Mouse (Mus musculus) spleen, adult 12 weeks (tissue): ENCODE measurements around the gene Taar8c.
"Not testable (repeated sequence)": the region's sequence is repeated elsewhere in the genome, so short reads cannot be mapped to it uniquely, and the experiment has no call there.

ENCODE experiments used
- DNase-seq: peaks from one replicate; pipeline ENCODE4 v3.0.0; 2022; ENCODE audit warnings: low spot score

Gene Taar8c

DNA sequence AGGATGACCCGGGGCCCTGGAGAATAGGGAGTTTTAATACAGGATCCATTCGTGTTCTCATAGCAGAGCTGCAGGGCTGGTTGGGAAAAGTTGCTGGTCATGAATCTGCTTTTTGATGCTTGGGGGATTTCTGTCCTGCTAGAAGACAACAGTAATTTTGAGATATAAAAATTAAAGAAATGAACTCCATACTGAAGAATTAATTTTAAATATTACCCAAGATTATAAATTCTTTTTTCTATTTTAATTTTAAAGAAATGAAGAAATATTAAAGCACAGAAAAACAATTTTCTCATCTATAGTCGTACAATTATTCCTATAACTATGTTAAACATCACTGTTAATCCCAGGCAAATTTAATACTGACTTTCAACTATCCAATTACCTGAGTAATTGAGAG is at the start of gene Taar8c:
TSS of gene Taar8c (minus strand) at position 101 of the 400 bp plus-strand sequence.
- DNase-seq: not testable (repeated sequence)

DNA sequence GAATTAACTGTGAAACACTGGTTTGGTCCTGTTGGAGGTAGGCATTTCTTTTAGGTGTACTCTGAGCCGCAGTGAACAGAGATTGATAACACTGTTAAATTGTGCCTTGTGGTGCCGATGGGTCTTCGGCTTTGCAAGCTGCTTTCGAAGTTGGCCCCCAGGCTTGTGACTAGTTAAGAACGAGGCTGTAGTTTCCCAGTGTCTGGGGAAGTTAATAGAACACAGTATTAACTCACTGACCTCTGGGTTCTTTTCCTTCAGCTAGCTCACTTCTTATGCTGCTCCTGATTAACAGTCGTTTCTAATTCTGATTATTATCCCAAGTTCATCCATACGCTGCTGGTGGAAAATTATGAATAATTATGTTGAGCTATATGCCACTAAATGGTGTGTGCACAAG is 48.4 kb upstream of the Taar8c start:
- DNase-seq: no peak

DNA sequence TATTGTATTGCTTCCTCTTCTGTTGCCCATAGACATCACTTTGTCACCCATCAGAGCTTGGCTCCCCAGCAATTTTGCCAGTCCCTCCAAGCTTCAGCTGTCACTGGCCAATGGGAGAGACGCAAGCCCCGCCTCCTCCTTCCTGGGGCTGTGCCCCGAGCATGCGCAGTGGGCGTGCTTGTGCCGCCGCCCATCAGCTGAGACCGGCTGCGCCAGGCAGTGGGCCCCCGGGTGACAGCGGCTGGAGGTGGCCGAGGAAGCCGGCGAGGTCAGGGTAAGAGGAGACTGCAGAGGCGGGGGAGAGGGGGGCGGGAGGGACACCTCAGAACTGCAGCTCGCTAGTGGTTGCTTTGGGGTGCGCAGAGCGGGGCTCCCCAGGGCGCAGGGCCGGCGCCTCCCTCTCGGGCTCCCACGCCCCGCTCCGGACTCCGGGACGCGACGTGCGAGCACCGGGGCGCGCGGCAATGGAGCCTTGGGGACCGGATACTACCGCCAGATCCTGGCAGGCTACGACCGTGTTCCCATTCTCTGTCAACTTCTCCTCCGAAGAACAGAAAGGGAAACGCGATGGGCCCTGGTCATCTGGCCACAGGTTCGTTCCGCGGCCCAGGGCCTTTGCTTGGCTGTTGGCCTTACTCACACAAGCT is 47.5 kb upstream of the Taar8c start, which contains the start of gene Stx7:
TSS of gene Stx7 (plus strand) at position 168 of the 647 bp plus-strand sequence.
- peak; percentile 87 for DNase-seq

DNA sequence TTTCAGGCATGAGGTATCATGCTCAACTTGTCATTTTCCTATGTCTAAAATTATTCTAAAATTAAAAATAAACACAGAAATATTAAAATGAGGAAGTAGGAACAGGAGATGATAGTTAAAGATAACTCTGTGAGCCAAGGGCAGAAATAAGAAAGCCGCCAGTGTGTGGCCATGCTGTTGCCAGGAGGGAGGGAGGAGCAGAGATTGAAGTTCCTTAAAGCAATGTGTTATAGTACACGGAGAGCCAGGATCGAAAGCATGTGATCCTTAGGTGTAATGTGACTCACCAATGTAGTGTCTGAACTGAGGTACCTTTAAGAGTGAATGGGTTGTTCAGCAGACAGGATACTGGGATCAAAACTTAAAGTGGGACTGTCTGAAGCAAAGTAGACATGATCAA is 41.0 kb upstream of the Taar8c start:
- DNase-seq: no peak

DNA sequence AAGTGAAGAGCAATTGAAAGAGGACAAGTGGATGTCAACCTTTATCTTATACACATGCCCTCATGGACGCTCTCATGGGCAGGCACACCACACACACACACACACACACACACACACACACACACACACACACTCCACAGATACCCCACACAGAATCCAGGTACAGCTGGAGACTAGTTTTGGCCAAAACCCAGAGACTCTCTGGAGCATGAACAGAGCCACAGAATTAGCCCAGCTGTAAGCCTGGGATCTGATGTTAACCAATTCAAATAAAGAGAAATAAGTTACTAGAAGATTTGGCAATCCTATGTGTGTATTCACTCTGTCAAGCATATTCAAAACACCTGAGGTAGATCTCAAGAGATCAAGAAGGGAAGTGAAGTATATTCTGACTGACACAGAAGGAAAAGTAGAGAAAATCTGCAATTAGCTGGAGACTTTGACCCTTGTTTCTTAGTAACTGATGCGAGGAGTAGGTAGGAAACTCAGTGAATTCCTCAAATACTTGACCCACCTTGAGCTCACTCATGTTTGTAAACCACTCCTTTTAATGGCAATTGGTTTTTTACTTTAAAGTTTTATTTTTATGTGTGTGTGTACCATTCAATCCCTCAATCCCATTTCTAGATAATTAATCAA is 37.0 kb upstream of the Taar8c start:
- no peak for DNase-seq

DNA sequence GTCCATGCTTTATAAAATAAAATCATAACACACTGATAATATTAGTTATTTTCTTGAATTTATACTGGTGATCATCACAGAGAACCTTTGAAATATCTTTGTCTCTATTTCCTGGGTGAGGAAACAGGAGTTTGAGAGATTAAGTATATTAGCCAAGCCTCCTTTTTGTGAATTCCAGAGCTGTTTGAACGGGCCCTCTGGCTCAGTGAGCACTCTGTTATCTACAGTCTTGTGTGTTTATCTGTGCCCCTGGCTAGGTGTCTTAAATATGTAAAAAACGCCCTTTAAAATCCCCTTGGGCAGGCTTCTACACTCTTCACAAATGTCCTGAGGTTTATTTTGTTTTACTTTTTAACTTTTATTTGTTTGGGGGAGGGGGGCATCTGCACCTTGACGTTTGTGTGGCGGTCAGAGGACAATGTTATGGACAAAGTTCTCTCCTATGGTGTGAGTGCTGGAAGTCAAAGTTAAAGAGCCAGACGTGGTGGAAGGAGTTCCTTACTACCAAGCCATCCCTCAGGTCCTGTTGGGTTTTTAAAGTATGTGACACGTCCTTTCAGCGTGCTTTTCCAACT is 32.4 kb upstream of the Taar8c start:
- DNase-seq: no peak

DNA sequence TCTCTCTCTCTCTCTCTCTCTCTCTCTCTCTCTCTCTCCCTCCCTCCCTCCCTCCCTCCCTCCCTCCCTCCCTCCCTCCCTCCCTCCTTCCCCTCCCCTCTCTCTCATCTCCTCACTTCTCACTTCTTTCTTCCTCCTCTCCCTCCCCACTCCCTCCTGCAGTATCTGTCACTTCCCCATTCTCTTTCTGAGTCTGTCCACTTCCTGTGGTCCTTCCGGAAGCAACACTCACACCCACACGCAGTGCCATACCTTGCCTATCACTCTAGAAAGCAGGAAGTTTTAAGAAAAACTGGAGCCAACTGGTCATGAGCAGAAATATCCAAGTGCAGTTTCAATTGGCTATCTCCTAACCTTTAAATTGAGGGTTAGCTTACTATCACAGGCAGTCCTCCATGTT is 31.4 kb upstream of the Taar8c start:
- no peak for DNase-seq

DNA sequence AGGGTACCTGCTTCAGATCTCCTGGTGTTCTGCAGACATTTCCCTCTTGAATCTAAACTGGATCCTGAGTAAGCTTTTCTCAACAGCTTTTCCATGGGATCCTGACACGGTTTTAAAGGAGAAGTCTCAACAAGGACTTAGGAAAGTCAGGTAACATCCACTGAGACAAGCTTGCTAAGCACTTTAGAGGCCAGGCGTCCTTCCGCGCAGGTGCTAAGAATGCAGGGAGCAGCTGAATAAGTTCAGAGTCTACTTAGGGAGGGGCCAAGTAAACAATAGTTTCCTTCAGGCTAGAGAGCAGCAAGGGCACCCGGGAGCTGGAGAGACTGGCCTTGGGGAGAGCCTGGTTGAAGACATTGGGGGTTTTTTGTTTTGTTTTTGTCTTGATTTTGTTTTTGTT is 30.6 kb upstream of the Taar8c start:
- no peak for DNase-seq

DNA sequence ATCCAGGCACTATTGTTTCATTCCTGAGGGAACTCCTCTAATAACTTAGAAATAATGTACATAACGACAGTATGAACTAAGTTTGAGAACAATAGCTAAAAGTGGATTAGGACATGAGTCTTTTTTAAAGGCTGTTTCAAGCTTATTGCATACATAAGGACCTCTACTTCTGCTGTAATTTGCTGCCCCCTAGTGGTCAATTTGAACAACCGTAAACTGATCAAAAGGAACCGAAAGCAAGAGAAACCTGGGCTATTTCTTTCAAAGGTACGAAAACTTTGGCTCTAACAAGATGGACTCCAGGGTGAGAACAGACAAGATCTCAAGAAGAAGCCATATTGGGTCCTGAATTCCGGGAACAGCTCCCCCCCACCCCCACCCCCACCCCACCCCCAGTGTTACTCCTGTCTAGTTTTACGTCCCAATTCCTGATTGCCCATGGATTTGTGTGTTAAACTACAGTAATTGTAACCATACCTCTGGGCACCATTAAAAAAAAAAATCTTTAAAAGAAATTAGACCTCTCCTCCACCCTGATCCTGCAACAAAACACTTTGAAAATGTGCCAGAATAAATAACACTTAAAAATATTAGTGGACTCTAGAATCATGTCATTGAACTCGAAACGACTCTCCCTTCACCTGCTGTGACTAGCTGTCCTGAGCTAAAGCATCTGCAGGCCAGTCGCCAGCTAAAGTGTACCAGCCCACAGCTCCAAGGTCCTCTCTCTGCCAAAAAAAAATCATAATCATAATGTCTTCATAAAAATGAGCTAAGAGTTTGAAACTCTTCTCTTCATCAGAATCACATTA is 29.9 kb upstream of the Taar8c start:
- no peak for DNase-seq

DNA sequence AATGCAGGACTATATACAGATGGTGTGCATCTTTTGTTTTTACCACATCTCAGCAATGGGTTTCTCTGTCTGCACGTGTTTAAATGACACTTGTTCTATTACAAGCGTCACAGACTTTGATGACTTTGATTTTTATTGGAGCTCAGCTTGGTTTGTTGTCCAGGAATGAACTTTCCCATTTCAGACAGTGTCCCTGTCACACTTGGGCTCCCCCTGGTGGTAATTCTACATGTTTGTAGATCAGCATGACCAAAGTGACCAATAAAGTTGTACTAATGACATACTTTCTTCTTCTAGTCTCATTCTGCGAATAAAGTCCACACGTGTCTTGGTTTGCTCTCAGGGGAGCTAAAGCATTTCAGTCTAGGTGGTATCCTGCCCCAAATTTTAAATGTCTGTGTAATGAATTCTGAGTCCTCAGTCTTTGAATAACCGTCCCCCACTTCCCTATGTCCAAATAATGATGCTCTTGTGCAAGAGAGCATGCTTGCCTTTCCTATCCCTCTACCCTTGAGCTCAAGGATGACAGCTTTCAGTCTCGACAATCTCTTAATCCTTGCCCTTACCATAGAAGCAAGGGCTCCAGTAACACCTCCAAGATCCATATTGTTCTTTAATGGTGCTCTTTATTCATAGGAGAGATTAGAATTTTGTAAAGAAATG is 9.5 kb upstream of the Taar8c start:
- DNase-seq: no peak

DNA sequence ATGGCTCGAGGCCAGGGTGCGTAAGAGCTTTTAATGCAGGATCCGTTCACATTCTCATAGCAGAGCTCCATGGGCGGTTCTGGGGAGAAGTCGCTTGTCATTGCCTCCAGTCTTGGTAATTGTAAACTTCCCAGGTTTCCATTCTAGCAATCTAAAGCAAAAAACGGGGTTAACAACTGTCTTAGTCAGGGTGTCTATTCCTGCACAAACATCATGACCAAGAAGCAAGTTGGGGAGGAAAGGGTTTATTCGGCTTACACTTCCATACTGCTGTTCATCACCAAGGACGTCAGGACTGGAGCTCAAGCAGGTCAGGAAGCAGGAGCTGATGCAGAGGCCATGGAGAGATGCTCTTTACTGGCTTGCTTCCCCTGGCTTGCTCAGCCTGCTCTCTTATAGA is 7.7 kb upstream of the Taar8c start, which contains the start of gene Taar9:
TSS of gene Taar9 (minus strand) at position 101 of the 400 bp plus-strand sequence.
- DNase-seq: not testable (repeated sequence)

DNA sequence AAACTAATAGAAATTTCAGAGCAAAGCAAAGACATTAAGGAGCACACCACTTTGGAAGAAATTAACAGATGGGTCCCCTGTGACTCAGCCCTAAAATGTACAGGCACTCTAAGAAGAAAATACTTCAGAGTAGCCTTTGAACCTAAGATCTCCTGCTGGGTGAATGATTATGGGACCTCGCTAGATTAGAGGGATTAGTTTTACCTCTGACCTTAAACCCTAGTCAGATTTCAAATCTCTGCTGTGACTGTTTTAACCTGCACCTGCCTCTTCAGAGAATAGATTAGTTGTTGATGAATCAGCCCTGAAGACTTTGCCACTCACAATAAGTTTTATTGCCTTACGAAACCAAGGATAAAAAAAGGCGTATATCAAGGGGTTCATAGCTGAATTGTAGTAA is 6.5 kb upstream of the Taar8c start:
- no peak for DNase-seq

DNA sequence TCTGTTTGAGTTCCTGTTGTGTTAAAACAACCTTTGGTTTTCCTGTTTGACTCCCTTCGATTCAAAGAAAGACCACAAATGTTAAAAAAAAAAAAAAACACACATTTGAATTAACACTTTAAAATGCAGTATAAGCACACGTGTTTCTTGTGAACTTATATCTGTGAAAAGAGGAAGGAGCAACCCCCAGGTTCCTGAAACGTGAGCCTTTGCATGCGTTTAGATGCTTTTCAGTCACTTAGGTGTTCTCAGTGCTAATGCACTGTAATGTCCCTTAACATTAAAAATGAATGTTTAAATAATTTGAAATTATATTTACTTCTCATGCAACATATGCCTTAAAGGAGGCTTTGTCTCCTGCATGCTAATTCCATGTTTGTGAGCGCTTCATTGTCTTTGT is 6.0 kb upstream of the Taar8c start:
- no peak for DNase-seq

DNA sequence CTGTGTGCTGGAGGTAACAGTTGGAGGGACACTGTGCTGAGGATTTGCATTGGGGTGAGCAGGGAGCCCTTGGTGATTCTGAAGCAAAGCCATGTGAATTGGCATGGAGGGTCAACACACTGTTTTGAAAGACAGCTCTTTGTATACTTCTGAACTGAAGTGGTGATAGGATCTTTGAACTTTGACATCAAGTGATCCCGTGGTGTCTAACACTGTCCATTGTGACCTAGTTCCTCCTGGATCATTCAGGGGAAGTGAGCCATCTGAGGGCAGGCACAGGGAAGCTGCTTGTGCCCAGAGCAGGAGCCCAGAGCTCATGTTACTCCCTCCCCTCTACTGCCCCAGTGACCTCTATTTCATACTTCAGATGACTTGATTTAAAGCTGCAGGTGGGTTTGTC is 1.6 kb upstream of the Taar8c start:
- not testable (repeated sequence) for DNase-seq

DNA sequence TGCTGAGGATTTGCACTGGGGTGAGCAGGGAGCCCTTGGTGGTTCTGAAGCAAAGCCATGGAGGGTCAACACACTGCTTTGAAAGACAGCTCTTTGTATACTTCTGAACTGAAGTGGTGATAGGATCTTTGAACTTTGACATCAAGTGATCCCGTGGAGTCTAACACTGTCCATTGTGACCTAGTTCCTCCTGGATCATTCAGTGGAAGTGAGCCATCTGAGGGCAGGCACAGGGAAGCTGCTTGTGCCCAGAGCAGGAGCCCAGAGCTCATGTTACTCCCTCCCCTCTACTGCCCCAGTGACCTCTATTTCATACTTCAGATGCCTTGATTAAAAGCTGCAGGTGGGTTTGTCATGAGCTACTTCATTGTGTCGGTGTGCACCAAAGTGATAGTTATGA is 4.7 kb downstream of the Taar8c start:
- not testable (repeated sequence) for DNase-seq

DNA sequence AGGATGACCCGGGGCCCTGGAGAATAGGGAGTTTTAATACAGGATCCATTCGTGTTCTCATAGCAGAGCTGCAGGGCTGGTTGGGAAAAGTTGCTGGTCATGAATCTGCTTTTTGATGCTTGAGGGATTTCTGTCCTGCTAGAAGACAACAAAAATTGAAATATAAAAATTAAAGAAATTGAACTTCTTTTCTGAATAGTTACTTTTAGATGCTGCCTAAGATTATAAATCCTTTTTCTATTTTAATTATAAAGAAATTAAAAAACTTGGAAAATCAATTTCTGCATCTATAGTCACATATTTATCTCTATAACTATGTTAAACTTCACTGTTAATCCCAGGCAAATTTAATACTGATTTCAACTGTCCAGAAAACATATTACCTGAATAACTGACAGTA is 9.5 kb downstream of the Taar8c start, which contains the start of gene Taar8b:
TSS of gene Taar8b (minus strand) at position 101 of the 400 bp plus-strand sequence.
- DNase-seq: no peak

DNA sequence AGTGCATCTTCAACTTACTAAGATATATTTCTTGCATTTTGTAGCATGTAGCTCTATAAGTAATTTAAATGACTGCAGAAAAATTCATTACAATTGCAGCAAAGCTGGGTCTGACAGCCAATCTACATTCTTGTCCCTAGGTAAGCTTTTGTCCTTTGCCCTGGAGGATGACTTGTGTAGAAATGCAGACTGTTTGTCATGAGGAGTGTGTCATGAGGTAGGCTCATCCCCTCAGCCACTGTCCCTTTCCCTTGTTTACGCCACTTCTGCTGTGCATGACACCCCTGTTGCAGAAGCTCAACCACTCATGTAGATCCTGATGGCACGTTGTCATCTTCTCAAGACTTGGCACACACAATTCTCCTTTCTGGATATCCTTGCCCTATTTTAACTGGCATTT is 14.5 kb downstream of the Taar8c start:
- no peak for DNase-seq

DNA sequence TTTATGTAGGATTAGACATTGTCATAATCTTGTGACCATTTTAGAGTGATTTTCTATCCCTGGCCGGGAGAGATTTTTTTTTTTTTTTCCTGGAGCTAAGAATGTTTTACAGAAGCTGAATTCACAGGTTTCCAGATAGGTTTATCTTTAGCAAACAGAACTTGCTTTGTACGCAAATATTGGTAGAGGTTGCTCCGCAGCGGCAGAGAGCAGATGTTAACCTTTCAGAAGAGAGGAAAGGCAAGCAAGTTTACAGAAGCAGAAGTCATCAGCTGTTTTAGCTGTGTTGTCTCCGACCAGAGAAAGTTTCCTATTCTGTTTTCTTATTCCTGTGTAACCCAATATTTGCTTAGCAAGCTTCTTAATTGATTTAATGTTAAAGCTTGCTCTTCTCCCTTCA is 15.2 kb downstream of the Taar8c start:
- DNase-seq: no peak

DNA sequence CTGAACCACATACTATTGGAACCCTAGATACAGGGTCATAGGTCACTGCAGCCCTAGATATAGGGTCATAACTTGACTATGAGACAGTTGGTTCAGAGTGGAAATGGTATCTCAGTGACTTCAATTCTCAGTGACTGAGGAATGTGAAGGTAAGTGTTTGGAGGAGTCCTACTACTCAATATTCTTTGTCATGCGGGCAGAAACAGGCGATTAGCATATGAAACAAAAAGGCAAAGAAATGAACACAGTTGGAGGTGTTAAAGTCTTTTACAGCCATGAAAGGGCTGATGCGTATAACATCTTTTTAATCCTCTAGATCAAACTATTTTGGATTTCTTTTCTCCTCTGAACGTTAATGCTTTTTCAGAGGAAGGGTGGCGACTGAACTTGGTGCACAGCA is 15.8 kb downstream of the Taar8c start:
- no peak for DNase-seq

DNA sequence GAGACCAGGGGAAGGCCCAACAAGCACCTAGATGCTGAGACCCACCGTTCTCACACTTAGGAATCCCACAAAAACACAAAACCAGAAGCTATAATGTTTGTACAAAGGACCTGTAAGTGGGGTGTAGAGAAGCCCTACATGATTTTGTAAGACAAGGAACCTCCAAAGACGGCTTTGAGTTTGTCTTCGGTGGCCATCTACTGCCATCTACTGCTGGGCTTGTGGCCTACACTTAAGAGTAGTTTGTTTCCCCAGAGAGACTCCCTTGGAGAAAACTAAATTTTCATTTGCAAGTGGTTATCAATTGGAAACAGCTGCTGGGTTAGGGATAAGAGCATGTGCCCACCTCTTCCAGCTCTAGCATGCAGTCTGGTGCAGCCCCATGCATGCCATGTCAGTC is 21.5 kb downstream of the Taar8c start:
- DNase-seq: no peak

DNA sequence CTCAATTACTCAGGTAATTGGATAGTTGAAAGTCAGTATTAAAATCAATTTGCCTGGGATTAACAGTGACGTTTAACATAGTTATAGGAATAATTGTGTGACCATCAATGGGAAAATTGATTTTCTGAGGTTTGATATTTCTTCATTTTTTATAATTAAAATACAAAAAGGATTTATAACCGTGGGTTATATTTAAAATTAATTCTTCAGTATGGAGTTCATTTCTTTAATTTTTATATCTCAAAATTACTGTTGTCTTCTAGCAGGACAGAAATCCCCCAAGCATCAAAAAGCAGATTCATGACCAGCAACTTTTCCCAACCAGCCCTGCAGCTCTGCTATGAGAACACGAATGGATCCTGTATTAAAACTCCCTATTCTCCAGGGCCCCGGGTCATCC is 25.5 kb downstream of the Taar8c start, which contains the start of gene Taar8a:
TSS of gene Taar8a (plus strand) at position 301 of the 400 bp plus-strand sequence.
- DNase-seq: not testable (repeated sequence)

DNA sequence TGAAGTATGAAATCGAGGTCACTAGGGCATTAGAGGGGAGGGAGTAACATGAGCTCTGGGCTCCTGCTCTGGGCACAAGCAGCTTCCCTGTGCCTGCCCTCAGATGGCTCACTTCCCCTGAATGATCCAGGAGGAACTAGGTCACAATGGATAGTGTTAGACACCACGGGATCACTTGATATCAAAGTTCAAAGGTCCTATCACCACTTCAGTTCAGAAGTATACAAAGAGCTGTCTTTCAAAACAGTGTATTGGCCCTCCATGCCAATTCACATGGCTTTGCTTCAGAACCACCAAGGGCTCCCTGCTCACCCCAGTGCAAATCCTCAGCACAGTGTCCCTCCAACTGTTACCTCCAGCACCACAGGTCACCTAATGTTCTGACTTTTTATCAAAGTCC is 27.0 kb downstream of the Taar8c start:
- not testable (repeated sequence) for DNase-seq
